Mouse (Mus musculus): Measurements from ENCODE around the gene Gm21244.
"Not testable (repeated sequence)": the region's sequence is repeated elsewhere in the genome, so short reads cannot be mapped to it uniquely, and the experiment has no call there.

The Gm21244 gene

GRCm38 (mm10) chrY:7169193-7169592, at the start of gene Gm21244:
Gm21244 (minus strand) TSS chrY:7169293.
- not testable (repeated sequence) for DNase-seq (ENCODE audit: low read depth, low spot score)
